ENCODE assay signal across 14 mouse cellular contexts in genomic region chr13:112753522-112753921, GRCm38 (mm10). TPM values are rescaled to one million over a fixed set of nuclear protein-coding genes. Genes with fewer than 3 reads are reported as not detected.
DNase-seq lines count a peak whose midpoint lies in the region; ATAC-seq and TF ChIP-seq lines count a peak whose summit lies in the region.
"Had no signal": no experiment of that assay in that cellular context is flagged by ENCODE, and none has a peak within 500 bp of the region (broad histone marks: within the 10 kb centered on the region; RNA-seq: fewer than 3 reads in every experiment).

No protein-coding gene starts in this region.

- peak overlapping the region; percentile 47; the same call in 1 of the 2 replicates for H3K27ac ChIP-seq in intestine, embryonic 14.5 days (ENCODE audit: low read depth)
- no peak overlapping the region for H3K27ac ChIP-seq in intestine, postnatal 0 days (ENCODE audit: low read depth, low read length)
- peak overlapping the region; percentile 88 for H3K27ac ChIP-seq in heart, embryonic 13.5 days (replicated peaks)
- no peak overlapping the region for H3K27ac ChIP-seq in forebrain, embryonic 15.5 days (replicated peaks)
- H3K27ac ChIP-seq: limb, embryonic 13.5 days had no signal

- intact Hi-C loops in left cerebral cortex, postnatal 4 days (cut with DNase I): no loop called here

- no peaks in the 10 kb centered on the region for H3K36me3 ChIP-seq in intestine, embryonic 14.5 days (ENCODE audit: control insufficient read depth, insufficient read depth, low read length)
- H3K36me3 ChIP-seq in intestine, postnatal 0 days (ENCODE audit: control insufficient read depth, insufficient read depth): no peaks in the 10 kb centered on the region
- H3K36me3 ChIP-seq in heart, embryonic 13.5 days: no peaks in the 10 kb centered on the region
- H3K36me3 ChIP-seq in forebrain, embryonic 15.5 days: no peaks in the 10 kb centered on the region
- H3K36me3 ChIP-seq: limb, embryonic 13.5 days had no signal

- TF ChIP-seq CTCF in intestine, postnatal 0 days (IDR thresholded peaks at IDR 0.05; ENCODE audit: low read depth): no peak

- H3K4me2 ChIP-seq in intestine, embryonic 14.5 days (ENCODE audit: low read length): no peak overlapping the region
- no peak overlapping the region for H3K4me2 ChIP-seq in intestine, postnatal 0 days (replicated peaks; ENCODE audit: low read depth)
- H3K4me2 ChIP-seq in heart, embryonic 13.5 days: no peak overlapping the region
- no peak overlapping the region for H3K4me2 ChIP-seq in forebrain, embryonic 15.5 days (replicated peaks)
- H3K4me2 ChIP-seq: limb, embryonic 13.5 days had no signal

- no peak for ATAC-seq in intestine, embryonic 14.5 days (replicated peaks; ENCODE audit: low FRiP score, low TSS enrichment, low read depth)
- ATAC-seq in intestine, postnatal 0 days: no peak
- no peak for ATAC-seq in heart, embryonic 13.5 days (ENCODE audit: extremely low read depth, insufficient number of reproducible peaks, low FRiP score, low TSS enrichment)
- ATAC-seq in forebrain, embryonic 15.5 days (replicated peaks): no peak
- ATAC-seq: hindbrain, embryonic 16.5 days had no signal

- H3K9ac ChIP-seq in intestine, embryonic 14.5 days (ENCODE audit: low read length): no peak overlapping the region
- no peak overlapping the region for H3K9ac ChIP-seq in intestine, postnatal 0 days (ENCODE audit: low read depth, low read length)
- no peak overlapping the region for H3K9ac ChIP-seq in heart, embryonic 13.5 days
- H3K9ac ChIP-seq in forebrain, embryonic 15.5 days (replicated peaks): no peak overlapping the region
- H3K9ac ChIP-seq: limb, embryonic 13.5 days had no signal

- no peak overlapping the region for H3K4me3 ChIP-seq in intestine, embryonic 14.5 days (ENCODE audit: low read depth, low read length)
- no peak overlapping the region for H3K4me3 ChIP-seq in intestine, postnatal 0 days (ENCODE audit: low read depth, low read length)
- no peak overlapping the region for H3K4me3 ChIP-seq in heart, embryonic 13.5 days
- no peak overlapping the region for H3K4me3 ChIP-seq in forebrain, embryonic 15.5 days
- H3K4me3 ChIP-seq: limb, embryonic 13.5 days had no signal

- H3K27me3 ChIP-seq in intestine, embryonic 14.5 days (replicated peaks; ENCODE audit: control insufficient read depth, insufficient read depth, low read length): no peaks in the 10 kb centered on the region
- no peaks in the 10 kb centered on the region for H3K27me3 ChIP-seq in intestine, postnatal 0 days (replicated peaks; ENCODE audit: control insufficient read depth, insufficient read depth, low read length)
- H3K27me3 ChIP-seq in heart, embryonic 13.5 days (replicated peaks): no peaks in the 10 kb centered on the region
- H3K27me3 ChIP-seq in forebrain, embryonic 15.5 days: no peaks in the 10 kb centered on the region
- H3K27me3 ChIP-seq: CH12.LX; limb, embryonic 13.5 days had no signal

- WGBS in intestine, embryonic 14.5 days: 56% methylated on average over 9 of the region's 9 CpGs
- WGBS in intestine, postnatal 0 days: 70% methylated on average over 9 of the region's 9 CpGs
- 67% methylated on average over 9 of the region's 9 CpGs for WGBS in heart, embryonic 13.5 days
- 92% methylated on average over 9 of the region's 9 CpGs for WGBS in forebrain, embryonic 15.5 days

- H3K4me1 ChIP-seq in intestine, embryonic 14.5 days (replicated peaks; ENCODE audit: control insufficient read depth, insufficient read depth, low read length): peaks cover 60% of the 10 kb centered on the region
- H3K4me1 ChIP-seq in intestine, postnatal 0 days (replicated peaks; ENCODE audit: control insufficient read depth, insufficient read depth, low read length): 0 out of 2 replicates have a peak, but pooled peaks cover 3% of the 10 kb centered on the region
- H3K4me1 ChIP-seq in heart, embryonic 13.5 days: peaks cover 64% of the 10 kb centered on the region
- peaks cover 12% of the 10 kb centered on the region for H3K4me1 ChIP-seq in forebrain, embryonic 15.5 days

- no peaks in the 10 kb centered on the region for H3K9me3 ChIP-seq in intestine, embryonic 14.5 days (ENCODE audit: control insufficient read depth, low read length)
- no peaks in the 10 kb centered on the region for H3K9me3 ChIP-seq in intestine, postnatal 0 days (ENCODE audit: control insufficient read depth)
- H3K9me3 ChIP-seq in heart, embryonic 13.5 days: no peaks in the 10 kb centered on the region
- H3K9me3 ChIP-seq in forebrain, embryonic 15.5 days: no peaks in the 10 kb centered on the region
- H3K9me3 ChIP-seq: limb, embryonic 13.5 days had no signal

- no peak for DNase-seq in intestine, embryonic 14.5 days (ENCODE audit: low spot score)
- peak; percentile 80 to 92 for DNase-seq in kidney, postnatal 25 days
- DNase-seq in lung, postnatal 4 days: peak; percentile 70 to 85
- DNase-seq in left cerebral cortex, postnatal 4 days: no peak
- DNase-seq in right cerebral cortex, postnatal 25 days: no peak
- DNase-seq: cerebellum, adult 9-11 months; right cerebral cortex, adult 18-20 months; thymus, postnatal 4 days had no signal

RNA-seq across cellular contexts. Expression of gene Plpp1, which starts 47.1 kb away (rescaled TPM):
- polyA plus RNA-seq in intestine, embryonic 14.5 days (2014; fragmentation: Nextera tagmentation; extraction: Ambion mirVana): 77.6 and 83.4 TPM in 2 replicates
- polyA plus RNA-seq in intestine, postnatal 0 days (2015; fragmentation: Nextera tagmentation; extraction: Ambion mirVana): 91.0 and 98.5 TPM in 2 replicates
- 49.9 and 54.1 TPM in 2 replicates for polyA plus RNA-seq in heart, embryonic 13.5 days (2015; fragmentation: Nextera tagmentation; extraction: Ambion mirVana)
- total RNA-seq in left cerebral cortex, postnatal 4 days (2021): 10 to 100 TPM; 32.1 to 32.9 TPM
- 38.0 and 39.3 TPM in 2 replicates for polyA plus RNA-seq in forebrain, embryonic 15.5 days (2015; fragmentation: Nextera tagmentation; extraction: Ambion mirVana)

Comparison
In these comparisons a context has a peak if more than half of its experiments do, and no peak if none do; other contexts are left out.
1. H3K27ac ChIP-seq: peak in intestine, embryonic 14.5 days (single experiment) and heart, embryonic 13.5 days (single experiment); none in intestine, postnatal 0 days (single experiment) and forebrain, embryonic 15.5 days (single experiment).
2. DNase-seq: peak in kidney, postnatal 25 days (2 of 2) and lung, postnatal 4 days (2 of 2); none in intestine, embryonic 14.5 days (single experiment), left cerebral cortex, postnatal 4 days (single experiment) and right cerebral cortex, postnatal 25 days (single experiment).